Mouse (Mus musculus): ENCODE data around the gene Prrt4. TPM values are rescaled to one million over a fixed set of nuclear protein-coding genes. Genes with fewer than 3 reads are reported as not detected.

The Prrt4 gene
- polyA plus RNA-seq, 1 experiment from 2014 or later = 14.7 TPM

GRCm38 (mm10) chr6:29145456-29146307, 33.7 kb downstream of the Prrt4 start:
- WGBS = 66% methylated on average over 12 of the region's 12 CpGs
- H3K36me3 ChIP-seq (ENCODE audit: control insufficient read depth, insufficient read depth, low read length) = peaks cover 6% of the 10 kb centered on the region; the same call in 1 of the 2 replicates
- ATAC-seq (ENCODE audit: low read depth) = no peak

GRCm38 (mm10) chr6:29144971-29145370, 34.4 kb downstream of the Prrt4 start:
- H3K4me3 ChIP-seq (ENCODE audit: low read depth, low read length) = no peak overlapping the region
- 87% methylated on average over 3 of the region's 3 CpGs for WGBS

More at GRCm38 (mm10) chr6:29145456-29146307, 33.7 kb downstream of the Prrt4 start:
- Histone ChIP-seq H3K4me1 (ENCODE audit: control insufficient read depth, insufficient read depth, low read length) (no peaks in the 10 kb centered on the region), H3K27ac (ENCODE audit: low read depth, low read length) (no peak overlapping the region), H3K27me3 (ENCODE audit: control insufficient read depth, insufficient read depth, low read length) (no peaks in the 10 kb centered on the region), H3K4me2 (ENCODE audit: low read depth, low read length) (no peak overlapping the region), H3K9ac (replicated peaks; ENCODE audit: low read depth, low read length) (no peak overlapping the region), H3K9me3 (ENCODE audit: control insufficient read depth, low read length) (no peaks in the 10 kb centered on the region), H3K4me3 (ENCODE audit: low read depth, low read length) (no peak overlapping the region)

GRCm38 (mm10) chr6:29143608-29144007, 35.8 kb downstream of the Prrt4 start:
- H3K36me3 ChIP-seq (ENCODE audit: control insufficient read depth, insufficient read depth, low read length) = peaks cover 8% of the 10 kb centered on the region; the same call in 1 of the 2 replicates
- peak; percentile 79; the same call in 1 of the 2 replicates for ATAC-seq (ENCODE audit: low read depth)

More at GRCm38 (mm10) chr6:29144971-29145370, 34.4 kb downstream of the Prrt4 start:
- no peak overlapping the region for H3K27ac ChIP-seq (ENCODE audit: low read depth, low read length)
- ATAC-seq (ENCODE audit: low read depth) = no peak
- H3K4me2 ChIP-seq (ENCODE audit: low read depth, low read length) = no peak overlapping the region
- H3K9ac ChIP-seq (replicated peaks; ENCODE audit: low read depth, low read length) = no peak overlapping the region
- no peaks in the 10 kb centered on the region for H3K9me3 ChIP-seq (ENCODE audit: control insufficient read depth, low read length)
- no peaks in the 10 kb centered on the region for H3K4me1 ChIP-seq (ENCODE audit: control insufficient read depth, insufficient read depth, low read length)
- peaks cover 6% of the 10 kb centered on the region; the same call in 1 of the 2 replicates for H3K36me3 ChIP-seq (ENCODE audit: control insufficient read depth, insufficient read depth, low read length)
- no peaks in the 10 kb centered on the region for H3K27me3 ChIP-seq (ENCODE audit: control insufficient read depth, insufficient read depth, low read length)

GRCm38 (mm10) chr6:29137441-29137840, 41.9 kb downstream of the Prrt4 start:
- Histone ChIP-seq H3K27me3 (ENCODE audit: control insufficient read depth, insufficient read depth, low read length) (no peaks in the 10 kb centered on the region), H3K4me2 (ENCODE audit: low read depth, low read length) (no peak overlapping the region), H3K9me3 (ENCODE audit: control insufficient read depth, low read length) (no peaks in the 10 kb centered on the region), H3K36me3 (ENCODE audit: control insufficient read depth, insufficient read depth, low read length) (peaks cover 32% of the 10 kb centered on the region), H3K4me1 (ENCODE audit: control insufficient read depth, insufficient read depth, low read length) (no peaks in the 10 kb centered on the region), H3K4me3 (ENCODE audit: low read depth, low read length) (no peak overlapping the region), H3K9ac (replicated peaks; ENCODE audit: low read depth, low read length) (no peak overlapping the region), H3K27ac (ENCODE audit: low read depth, low read length) (no peak overlapping the region)
- no peak for ATAC-seq (ENCODE audit: low read depth)
- 96% methylated on average over 9 of the region's 9 CpGs for WGBS

More at GRCm38 (mm10) chr6:29143608-29144007, 35.8 kb downstream of the Prrt4 start:
- Histone ChIP-seq H3K9me3 (ENCODE audit: control insufficient read depth, low read length) (no peaks in the 10 kb centered on the region), H3K27ac (ENCODE audit: low read depth, low read length) (no peak overlapping the region), H3K27me3 (ENCODE audit: control insufficient read depth, insufficient read depth, low read length) (no peaks in the 10 kb centered on the region), H3K4me1 (ENCODE audit: control insufficient read depth, insufficient read depth, low read length) (no peaks in the 10 kb centered on the region), H3K4me3 (ENCODE audit: low read depth, low read length) (no peak overlapping the region), H3K9ac (replicated peaks; ENCODE audit: low read depth, low read length) (no peak overlapping the region), H3K4me2 (ENCODE audit: low read depth, low read length) (no peak overlapping the region)
- WGBS = 42% methylated on average over 5 of the region's 5 CpGs

DNA sequence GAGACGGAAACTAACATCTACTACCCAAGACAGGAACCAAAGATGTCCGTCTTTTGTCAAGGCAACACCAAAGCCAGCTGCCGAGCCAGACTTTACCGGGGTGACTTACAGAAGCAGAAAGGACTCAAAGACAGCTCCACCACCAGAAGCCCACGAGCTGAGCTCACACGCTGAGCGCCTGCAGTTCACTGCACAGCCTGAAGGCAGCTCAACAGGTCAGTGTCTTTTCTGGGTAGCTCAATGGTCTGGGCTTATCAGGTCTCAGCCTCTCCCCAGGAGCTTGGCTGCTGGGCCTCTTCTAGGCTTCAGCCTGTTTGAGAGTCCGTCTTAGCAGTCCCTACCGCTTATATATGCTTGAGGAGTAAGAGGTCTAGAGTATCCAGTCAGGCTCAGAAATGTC, 46.3 kb downstream of the Prrt4 start:
- Histone ChIP-seq H3K36me3 (ENCODE audit: control insufficient read depth, insufficient read depth, low read length) (peaks cover 47% of the 10 kb centered on the region), H3K27me3 (ENCODE audit: control insufficient read depth, insufficient read depth, low read length) (no peaks in the 10 kb centered on the region), H3K4me2 (ENCODE audit: low read depth, low read length) (no peak overlapping the region), H3K4me1 (ENCODE audit: control insufficient read depth, insufficient read depth, low read length) (no peaks in the 10 kb centered on the region), H3K27ac (ENCODE audit: low read depth, low read length) (no peak overlapping the region), H3K4me3 (ENCODE audit: low read depth, low read length) (no peak overlapping the region), H3K9me3 (ENCODE audit: control insufficient read depth, low read length) (no peaks in the 10 kb centered on the region), H3K9ac (replicated peaks; ENCODE audit: low read depth, low read length) (no peak overlapping the region)
- no peak for ATAC-seq (ENCODE audit: low read depth)
- 93% methylated on average over 9 of the region's 9 CpGs for WGBS

DNA sequence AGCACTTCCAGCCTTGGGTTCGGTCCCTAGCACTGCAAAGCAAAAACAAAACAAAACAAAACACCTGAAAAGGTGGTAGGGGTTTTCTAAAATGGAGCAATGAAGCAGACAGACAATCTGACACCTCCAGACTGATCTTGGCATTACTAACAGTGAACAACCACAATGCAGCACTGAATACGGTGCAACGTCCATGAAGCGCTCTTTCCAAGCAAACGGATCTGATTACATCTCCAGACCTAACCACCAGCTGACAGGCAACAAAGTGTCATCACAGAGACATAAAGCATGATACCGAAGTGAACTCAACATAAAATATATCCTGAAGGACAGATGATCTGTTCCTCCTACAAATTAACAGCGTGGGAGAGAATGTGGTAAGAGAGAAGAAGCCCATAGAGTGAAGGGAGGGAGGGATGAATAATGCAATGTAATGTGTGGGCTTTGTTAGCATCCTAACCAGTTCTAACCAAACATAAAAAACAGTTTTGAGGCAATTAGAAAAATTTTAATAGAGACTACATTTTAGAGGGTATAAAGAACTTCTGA, 52.4 kb downstream of the Prrt4 start:
- 92% methylated on average over 7 of the region's 7 CpGs for WGBS

DNA sequence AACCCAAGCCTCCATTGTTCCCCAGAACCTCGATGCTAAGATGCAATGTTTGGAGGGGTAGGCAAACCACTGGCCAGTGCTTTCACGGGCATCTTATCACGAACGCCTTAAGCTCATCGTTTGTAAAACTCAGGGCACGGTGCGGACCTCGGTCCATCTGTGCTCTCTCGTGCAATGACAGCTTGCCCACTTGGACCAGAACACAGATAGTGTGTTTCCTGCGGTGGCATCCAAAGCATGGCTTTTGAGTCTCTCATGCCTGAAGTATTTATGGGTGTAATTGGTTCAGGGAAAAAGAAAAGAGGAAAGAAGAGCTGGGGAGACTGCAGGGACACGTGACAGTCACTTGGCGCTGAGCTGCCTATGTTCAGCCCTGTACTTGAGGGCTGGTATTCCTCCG, 59.4 kb downstream of the Prrt4 start:
- no peak overlapping the region for H3K27ac ChIP-seq (ENCODE audit: low read depth, low read length)
- H3K4me2 ChIP-seq (ENCODE audit: low read depth, low read length) = no peak overlapping the region
- no peak overlapping the region for H3K4me3 ChIP-seq (ENCODE audit: low read depth, low read length)
- no peak overlapping the region for H3K9ac ChIP-seq (replicated peaks; ENCODE audit: low read depth, low read length)
- H3K36me3 ChIP-seq (ENCODE audit: control insufficient read depth, insufficient read depth, low read length) = peaks cover 7% of the 10 kb centered on the region; the same call in 1 of the 2 replicates
- no peak for ATAC-seq (ENCODE audit: low read depth)
- no peaks in the 10 kb centered on the region for H3K27me3 ChIP-seq (ENCODE audit: control insufficient read depth, insufficient read depth, low read length)
- 86% methylated on average over 13 of the region's 13 CpGs for WGBS
- H3K9me3 ChIP-seq (ENCODE audit: control insufficient read depth, low read length) = no peaks in the 10 kb centered on the region
- H3K4me1 ChIP-seq (ENCODE audit: control insufficient read depth, insufficient read depth, low read length) = no peaks in the 10 kb centered on the region

More for the DNA sequence above, 52.4 kb downstream of the Prrt4 start:
- no peaks in the 10 kb centered on the region for H3K27me3 ChIP-seq (ENCODE audit: control insufficient read depth, insufficient read depth, low read length)
- H3K4me3 ChIP-seq (ENCODE audit: low read depth, low read length) = no peak overlapping the region
- ATAC-seq (ENCODE audit: low read depth) = no peak
- no peak overlapping the region for H3K4me2 ChIP-seq (ENCODE audit: low read depth, low read length)
- no peak overlapping the region for H3K9ac ChIP-seq (replicated peaks; ENCODE audit: low read depth, low read length)
- no peak overlapping the region for H3K27ac ChIP-seq (ENCODE audit: low read depth, low read length)
- H3K4me1 ChIP-seq (ENCODE audit: control insufficient read depth, insufficient read depth, low read length) = no peaks in the 10 kb centered on the region
- H3K9me3 ChIP-seq (ENCODE audit: control insufficient read depth, low read length) = no peaks in the 10 kb centered on the region
- peaks cover 34% of the 10 kb centered on the region for H3K36me3 ChIP-seq (ENCODE audit: control insufficient read depth, insufficient read depth, low read length)
